Mouse (Mus musculus) thymus, adult 2 months (tissue): ENCODE measurements at regions not wholly inside any gene's neighbourhood (a gene's known extent, or its start where the extent isn't known, plus 50 kb on each side); places are given as distances from the start of the nearest gene placed in this dataset.

Experiments used
- CTCF ChIP-seq: fragments of 200-500 bp; IDR thresholded peaks from 2 replicates; pipeline ENCODE4 v1.5.1; 2012; ENCODE audit warnings: mild to moderate bottlenecking, control low read depth, low read length, moderate library complexity, borderline replicate concordance; ENCODE audit not compliant: control insufficient read depth, poor library complexity, insufficient read depth; ENCODE audit errors: extremely low read depth
- POLR2A ChIP-seq: fragments of 200-500 bp; IDR thresholded peaks from 2 replicates; pipeline ENCODE4 v1.6.1; 2012; ENCODE audit warnings: mild to moderate bottlenecking, low read length, control low read depth, moderate library complexity; ENCODE audit not compliant: control insufficient read depth, poor library complexity, insufficient read depth; ENCODE audit errors: extremely low read depth

DNA sequence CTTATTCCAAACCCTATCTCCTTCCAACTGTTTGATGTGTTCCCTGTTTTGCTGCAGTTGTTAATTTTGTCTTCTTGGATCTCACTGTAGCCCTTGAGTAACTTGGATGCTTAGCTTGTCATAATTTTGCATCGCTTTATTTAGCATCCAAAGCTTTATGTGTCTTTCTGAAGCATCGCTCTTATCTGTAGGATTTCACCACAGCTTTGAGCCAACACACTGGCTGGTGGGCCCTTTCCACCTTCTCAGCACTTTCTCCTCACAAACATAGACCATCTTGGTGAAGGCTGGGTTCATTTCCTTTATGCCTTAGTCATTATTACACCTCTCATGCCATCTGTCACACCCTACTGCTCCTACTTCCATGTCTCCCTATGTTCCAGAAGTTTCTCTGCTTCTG is 581.1 kb upstream of the Auts2 start:
- TF ChIP-seq POLR2A (no peak), CTCF (no peak)
